In genomic region chr1:131095574-131095973, GRCm38 (mm10) we compare ENCODE assay signal across 8 mouse cellular contexts. TPM values are rescaled to one million over a fixed set of nuclear protein-coding genes. Genes with fewer than 3 reads are reported as not detected.
DNase-seq lines count a peak whose midpoint lies in the region; ATAC-seq and TF ChIP-seq lines count a peak whose summit lies in the region.

No protein-coding gene starts in this region.

- peaks cover 58% of the 10 kb centered on the region for H3K4me1 ChIP-seq in heart, embryonic 12.5 days (replicated peaks)
- H3K4me1 ChIP-seq in bone marrow macrophage, adult 2 months (ENCODE audit: control insufficient read depth, insufficient read depth, low read length): peaks cover 59% of the 10 kb centered on the region
- peaks cover 23% of the 10 kb centered on the region for H3K4me1 ChIP-seq in hindbrain, embryonic 16.5 days (ENCODE audit: control insufficient read depth, insufficient read depth, low read depth, low read length)

- WGBS in heart, embryonic 12.5 days: 25% methylated on average over 8 of the region's 8 CpGs
- WGBS in hindbrain, embryonic 16.5 days: 11% methylated on average over 8 of the region's 8 CpGs
- 6% methylated on average over 8 of the region's 8 CpGs for WGBS in macrophage (ENCODE audit: missing documents)

- H3K9ac ChIP-seq in heart, embryonic 12.5 days: peak overlapping the region; percentile 98
- no peak overlapping the region for H3K9ac ChIP-seq in hindbrain, embryonic 16.5 days (ENCODE audit: low read depth, low read length)

- DNase-seq in heart, adult 11 months: no peak
- DNase-seq in right cerebral cortex, postnatal 4 days: no peak
- DNase-seq in cerebellum, adult 18-20 months: no peak
- DNase-seq in urinary bladder, postnatal 4 days (ENCODE audit: low spot score in 2 of 2): no peak

- no peaks in the 10 kb centered on the region for H3K36me3 ChIP-seq in heart, embryonic 12.5 days
- H3K36me3 ChIP-seq in hindbrain, embryonic 16.5 days (ENCODE audit: control insufficient read depth, insufficient read depth, low read length): no peaks in the 10 kb centered on the region
- no peaks in the 10 kb centered on the region for H3K36me3 ChIP-seq in macrophage (ENCODE audit: inconsistent target)

- peak overlapping the region; percentile 87 for H3K4me3 ChIP-seq in heart, embryonic 12.5 days
- H3K4me3 ChIP-seq in bone marrow macrophage, adult 2 months (ENCODE audit: insufficient read depth, low read length): peak overlapping the region; percentile 75
- peak overlapping the region; percentile 91 for H3K4me3 ChIP-seq in hindbrain, embryonic 16.5 days (ENCODE audit: low read length)
- H3K4me3 ChIP-seq in macrophage (ENCODE audit: inconsistent target): peak overlapping the region; percentile 63

- H3K4me2 ChIP-seq in heart, embryonic 12.5 days: peak overlapping the region; percentile 89
- peak overlapping the region; percentile 90 for H3K4me2 ChIP-seq in hindbrain, embryonic 16.5 days (ENCODE audit: low read length)

- no peak for TF ChIP-seq CTCF in bone marrow macrophage, adult 2 months (IDR thresholded peaks at IDR 0.05; ENCODE audit: low read depth, low read length)

- H3K27ac ChIP-seq in heart, embryonic 12.5 days (ENCODE audit: poor library complexity, severe bottlenecking): peak overlapping the region; percentile 96
- H3K27ac ChIP-seq in bone marrow macrophage, adult 2 months (ENCODE audit: insufficient read depth, low read depth, low read length): peak overlapping the region; percentile 82
- H3K27ac ChIP-seq in hindbrain, embryonic 16.5 days (ENCODE audit: low read depth, low read length): no peak overlapping the region
- peak overlapping the region; percentile 80 for H3K27ac ChIP-seq in macrophage

- no peak for ATAC-seq in heart, embryonic 12.5 days (ENCODE audit: insufficient number of reproducible peaks, low FRiP score)
- ATAC-seq in hindbrain, embryonic 16.5 days: no peak

- H3K27me3 ChIP-seq in heart, embryonic 12.5 days (replicated peaks): no peaks in the 10 kb centered on the region
- no peaks in the 10 kb centered on the region for H3K27me3 ChIP-seq in hindbrain, embryonic 16.5 days (replicated peaks; ENCODE audit: control insufficient read depth, insufficient read depth, low read length)

- H3K9me3 ChIP-seq in heart, embryonic 12.5 days (replicated peaks): no peaks in the 10 kb centered on the region
- H3K9me3 ChIP-seq in hindbrain, embryonic 16.5 days (ENCODE audit: control insufficient read depth, low read length): no peaks in the 10 kb centered on the region

- peaks cover 66% of the 10 kb centered on the region for H3K79me2 ChIP-seq in macrophage (ENCODE audit: inconsistent target)

- TF ChIP-seq POLR2A in bone marrow macrophage, adult 2 months (IDR thresholded peaks at IDR 0.05; ENCODE audit: borderline replicate concordance, low read depth, low read length): no peak

RNA-seq across cellular contexts. Expression of gene Mapkapk2, which starts 2.1 kb away (rescaled TPM):
- polyA plus RNA-seq in heart, embryonic 12.5 days (2016; fragmentation: Nextera tagmentation; extraction: Ambion mirVana): 89.1 and 93.0 TPM in 2 replicates
- polyA plus RNA-seq in bone marrow macrophage, adult 2 months (2012; ENCODE audit: insufficient read depth, insufficient read length, missing spikeins): 265 and 283 TPM in 2 replicates
- 9.1 and 15.7 TPM in 2 replicates for polyA plus RNA-seq in hindbrain, embryonic 16.5 days (2015; fragmentation: Nextera tagmentation; extraction: Ambion mirVana)
- 1,000 to 10,000 TPM in 2 of 26 experiments, 100 to 1,000 TPM in 16, 10 to 100 TPM in 8; 49.4 to 1,356 (median 242) TPM for total RNA-seq in macrophage (2018; cell fraction: chromatin; rRNA removed)
- total RNA-seq in macrophage (2018; cell fraction: cytosol; rRNA removed): 100 to 1,000 TPM; 131 to 754 (median 228) TPM
- total RNA-seq in macrophage (2018; cell fraction: nucleus; rRNA removed): 1,000 to 10,000 TPM in 3 of 26 experiments, 100 to 1,000 TPM in 21, 10 to 100 TPM in 2; 85.5 to 1,231 (median 424) TPM
- polyA plus RNA-seq in macrophage (2018): 87.7 to 156 TPM (median 109 TPM) in 3 replicates

RNA-seq across cellular contexts. Expression of gene Dyrk3, which starts 42.6 kb away (rescaled TPM):
- 6.5 and 8.8 TPM in 2 replicates for polyA plus RNA-seq in heart, embryonic 12.5 days (2016; fragmentation: Nextera tagmentation; extraction: Ambion mirVana)
- polyA plus RNA-seq in bone marrow macrophage, adult 2 months (2012; ENCODE audit: insufficient read depth, insufficient read length, missing spikeins): 0.84 and 1.1 TPM in 2 replicates
- polyA plus RNA-seq in hindbrain, embryonic 16.5 days (2015; fragmentation: Nextera tagmentation; extraction: Ambion mirVana): 12.2 and 14.5 TPM in 2 replicates
- 1 to 10 TPM in 1 of 26 experiments, under 1 TPM in 10, not detected in 15; 0.21 to 1.1 (median 0.33) TPM for total RNA-seq in macrophage (2018; cell fraction: chromatin; rRNA removed)
- total RNA-seq in macrophage (2018; cell fraction: cytosol; rRNA removed): 1 to 10 TPM in 1 of 26 experiments, under 1 TPM in 25; 0.20 to 1.0 (median 0.42) TPM
- total RNA-seq in macrophage (2018; cell fraction: nucleus; rRNA removed): 1 to 10 TPM in 3 of 26 experiments, under 1 TPM in 20, not detected in 3; 0.16 to 1.3 (median 0.37) TPM
- polyA plus RNA-seq in macrophage (2018): 0.30 to 0.75 TPM (median 0.67 TPM) in 3 replicates

RNA-seq across cellular contexts. Expression of gene Eif2d, which starts 57.4 kb away (rescaled TPM):
- polyA plus RNA-seq in heart, embryonic 12.5 days (2016; fragmentation: Nextera tagmentation; extraction: Ambion mirVana): 45.8 and 51.8 TPM in 2 replicates
- polyA plus RNA-seq in bone marrow macrophage, adult 2 months (2012; ENCODE audit: insufficient read depth, insufficient read length, missing spikeins): 20.5 and 23.2 TPM in 2 replicates
- 48.0 and 50.5 TPM in 2 replicates for polyA plus RNA-seq in hindbrain, embryonic 16.5 days (2015; fragmentation: Nextera tagmentation; extraction: Ambion mirVana)
- 10 to 100 TPM in 25 of 26 experiments, 1 to 10 TPM in 1; 9.1 to 48.4 (median 30.4) TPM for total RNA-seq in macrophage (2018; cell fraction: chromatin; rRNA removed)
- 10 to 100 TPM; 14.9 to 26.3 (median 22.8) TPM for total RNA-seq in macrophage (2018; cell fraction: cytosol; rRNA removed)
- 10 to 100 TPM in 25 of 26 experiments, 1 to 10 TPM in 1; 9.1 to 45.7 (median 23.0) TPM for total RNA-seq in macrophage (2018; cell fraction: nucleus; rRNA removed)
- 15.6 to 17.9 TPM (median 17.7 TPM) in 3 replicates for polyA plus RNA-seq in macrophage (2018)
